Mouse (Mus musculus) gastrocnemius, postnatal 10 days (tissue): ENCODE results near the gene Ppcdc. TPM values are rescaled to one million over a fixed set of nuclear protein-coding genes. Genes with fewer than 3 reads are reported as not detected.
"Not testable (repeated sequence)": the region's sequence is repeated elsewhere in the genome, so short reads cannot be mapped to it uniquely, and the experiment has no call there.

Experiments used
- DNase-seq: peaks from one replicate; pipeline ENCODE4 v3.0.0; 2021; ENCODE audit warnings: mixed read lengths
- total RNA-seq, 2 experiments: library from RNA; stranded (reverse); gene quantifications; 2 replicates each; pipeline ENCODE4 v1.2.3; 2021

Ppcdc gene
- total RNA-seq, 2 experiments from 2014 or later: 7.7 to 8.8 TPM

- no peak for DNase-seq
Observed at GRCm38 (mm10) chr9:57428391-57428790, 11.5 kb downstream of the Ppcdc start.

- DNase-seq: no peak
Observed at GRCm38 (mm10) chr9:57427937-57428336, 12.0 kb downstream of the Ppcdc start.

- DNase-seq: not testable (repeated sequence)
Observed at GRCm38 (mm10) chr9:57427123-57427522, 12.8 kb downstream of the Ppcdc start.

- DNase-seq: no peak
Observed at GRCm38 (mm10) chr9:57425116-57425515, 14.8 kb downstream of the Ppcdc start.

GRCm38 (mm10) chr9:57424066-57424465 is 15.9 kb downstream of the Ppcdc start:
- no peak for DNase-seq

- no peak for DNase-seq
Observed at GRCm38 (mm10) chr9:57421688-57422111, 18.2 kb downstream of the Ppcdc start.

GRCm38 (mm10) chr9:57421121-57421571 is 18.8 kb downstream of the Ppcdc start:
- peak; percentile 38 for DNase-seq

- DNase-seq: peak; percentile 95
Observed at GRCm38 (mm10) chr9:57420321-57421120, 19.4 kb downstream of the Ppcdc start.

- DNase-seq: no peak
Observed at GRCm38 (mm10) chr9:57419521-57420267, 20.2 kb downstream of the Ppcdc start.

- DNase-seq: peak; percentile 38
Observed at GRCm38 (mm10) chr9:57417341-57417740, 22.6 kb downstream of the Ppcdc start.

- DNase-seq: no peak
Observed at GRCm38 (mm10) chr9:57407120-57407905, 32.6 kb downstream of the Ppcdc start.

GRCm38 (mm10) chr9:57406395-57406794 is 33.5 kb downstream of the Ppcdc start:
- no peak for DNase-seq

GRCm38 (mm10) chr9:57404036-57404435 is 35.9 kb downstream of the Ppcdc start:
- DNase-seq: no peak

GRCm38 (mm10) chr9:57402318-57403251 is 37.3 kb downstream of the Ppcdc start:
- no peak for DNase-seq

- no peak for DNase-seq
Observed at GRCm38 (mm10) chr9:57398773-57399172, 41.2 kb downstream of the Ppcdc start.

- no peak for DNase-seq
Observed at GRCm38 (mm10) chr9:57392892-57393291, 47.0 kb downstream of the Ppcdc start.

GRCm38 (mm10) chr9:57390869-57391268 is 49.1 kb downstream of the Ppcdc start:
- no peak for DNase-seq

- no peak for DNase-seq
Observed at GRCm38 (mm10) chr9:57389131-57389530, 50.8 kb downstream of the Ppcdc start.

GRCm38 (mm10) chr9:57386926-57387325 is 53.0 kb downstream of the Ppcdc start:
- no peak for DNase-seq

- DNase-seq: no peak
Observed at GRCm38 (mm10) chr9:57384621-57385020, 55.3 kb downstream of the Ppcdc start.

- DNase-seq: no peak
Observed at GRCm38 (mm10) chr9:57360999-57361398, 78.9 kb downstream of the Ppcdc start.
